Mouse (Mus musculus): ENCODE measurements around the gene Cfap77. TPM values are rescaled to one million over a fixed set of nuclear protein-coding genes. Genes with fewer than 3 reads are reported as not detected.

The Cfap77 gene
- polyA plus RNA-seq, 1 experiment from 2014 or later, result 0.78 TPM

GRCm38 (mm10) chr2:29016599-29017587, 38.0 kb downstream of the Cfap77 start:
- H3K36me3 ChIP-seq, result no peaks in the 10 kb centered on the region
- 41% methylated on average over 27 of the region's 27 CpGs for WGBS
- peaks cover 18% of the 10 kb centered on the region for H3K4me1 ChIP-seq (replicated peaks)
- peaks cover 4% of the 10 kb centered on the region; the same call in 1 of the 2 replicates for H3K27me3 ChIP-seq
- peak overlapping the region; percentile 32 for H3K4me2 ChIP-seq
- no peaks in the 10 kb centered on the region for H3K9me3 ChIP-seq
- H3K4me3 ChIP-seq, result no peak overlapping the region
- peak overlapping the region; percentile 62 for H3K27ac ChIP-seq (replicated peaks)
- no peak overlapping the region for H3K9ac ChIP-seq
- ATAC-seq (ENCODE audit: low FRiP score, low read depth), result peak; percentile 68

DNA sequence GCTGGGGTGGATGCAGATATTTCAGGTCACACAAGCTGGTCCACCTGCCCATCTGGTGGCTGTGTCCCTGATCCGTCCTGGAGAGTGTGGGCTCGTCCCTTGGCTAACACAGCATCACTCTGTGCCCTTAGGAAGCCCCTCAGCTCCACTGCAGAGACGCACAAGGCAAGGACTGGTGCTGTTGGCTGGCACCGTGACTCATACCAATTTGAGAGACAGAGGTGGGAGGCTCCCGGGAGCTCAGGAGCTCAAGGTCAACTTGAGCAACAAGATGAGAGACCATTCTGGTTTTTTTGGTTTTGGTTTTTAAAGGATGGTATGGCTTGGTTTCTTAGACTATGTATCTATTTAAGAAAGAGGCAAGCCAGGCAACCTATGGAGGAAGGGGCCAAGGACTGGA, 42.3 kb downstream of the Cfap77 start:
- no peak for ATAC-seq (ENCODE audit: low FRiP score, low read depth)
- 70% methylated on average over 5 of the region's 5 CpGs for WGBS

DNA sequence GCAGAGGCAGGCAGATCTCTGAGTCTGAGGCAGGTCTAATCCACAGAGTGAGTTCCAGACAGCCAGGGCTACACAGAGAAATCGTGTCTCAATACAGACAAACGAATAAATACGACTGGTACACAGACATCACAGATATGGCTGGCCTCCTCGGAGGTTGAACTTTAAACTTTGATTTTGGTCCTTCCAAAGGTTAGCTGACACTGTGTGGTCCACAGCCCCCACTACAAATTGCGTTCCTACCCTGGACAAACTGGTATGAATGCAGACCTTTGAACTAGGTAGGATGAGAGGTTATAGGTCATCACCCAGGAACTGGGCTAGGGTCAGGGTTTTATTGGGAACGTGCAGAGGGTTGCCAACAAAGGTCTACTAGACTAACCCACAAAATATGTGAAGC, 47.2 kb downstream of the Cfap77 start:
- H3K4me1 ChIP-seq (replicated peaks), result peaks cover 27% of the 10 kb centered on the region; the same call in 1 of the 2 replicates
- no peak overlapping the region for H3K27ac ChIP-seq (replicated peaks)
- no peak overlapping the region for H3K4me2 ChIP-seq
- 82% methylated on average over 6 of the region's 6 CpGs for WGBS
- H3K36me3 ChIP-seq, result no peaks in the 10 kb centered on the region
- H3K9ac ChIP-seq, result no peak overlapping the region
- ATAC-seq (ENCODE audit: low FRiP score, low read depth), result no peak
- no peak overlapping the region for H3K4me3 ChIP-seq
- peaks cover 10% of the 10 kb centered on the region; the same call in 1 of the 2 replicates for H3K27me3 ChIP-seq
- H3K9me3 ChIP-seq, result no peaks in the 10 kb centered on the region

More for the DNA sequence above, 42.3 kb downstream of the Cfap77 start:
- Histone ChIP-seq H3K9me3 (no peaks in the 10 kb centered on the region), H3K36me3 (no peaks in the 10 kb centered on the region), H3K9ac (no peak overlapping the region), H3K4me1 (replicated peaks) (peaks cover 26% of the 10 kb centered on the region), H3K4me2 (no peak overlapping the region), H3K27ac (replicated peaks) (no peak overlapping the region), H3K27me3 (peaks cover 6% of the 10 kb centered on the region; the same call in 1 of the 2 replicates), H3K4me3 (no peak overlapping the region)

DNA sequence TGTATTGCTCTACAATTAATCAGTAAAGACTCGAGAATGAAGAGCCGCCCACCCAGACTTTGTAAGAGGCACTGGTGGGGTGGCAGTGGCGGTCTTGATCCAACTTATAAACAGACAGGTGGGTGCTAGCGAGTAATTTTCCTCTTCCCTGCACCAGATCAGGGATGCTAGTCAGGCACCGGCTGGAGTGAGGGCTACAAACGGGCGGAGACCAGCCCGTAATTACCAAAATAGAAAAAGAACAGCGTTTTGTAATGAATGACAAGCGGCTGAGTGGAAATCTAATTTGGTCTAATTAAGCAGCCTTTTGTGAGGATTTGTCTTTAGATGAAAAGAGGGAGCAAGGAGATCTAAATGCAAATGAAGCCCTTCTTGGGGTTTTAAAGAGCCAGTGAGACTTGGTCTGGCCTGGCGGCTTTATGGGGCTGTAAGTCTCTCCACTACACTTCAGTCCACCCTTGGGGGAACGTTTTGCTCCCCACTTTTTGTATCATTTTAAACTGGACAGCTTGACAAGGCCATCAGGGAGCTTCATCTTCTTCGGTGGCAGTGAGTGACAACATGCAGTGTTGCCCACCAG, 48.3 kb downstream of the Cfap77 start:
- no peak overlapping the region for H3K4me2 ChIP-seq
- peaks cover 24% of the 10 kb centered on the region; the same call in 1 of the 2 replicates for H3K4me1 ChIP-seq (replicated peaks)
- H3K36me3 ChIP-seq, result no peaks in the 10 kb centered on the region
- H3K9me3 ChIP-seq, result no peaks in the 10 kb centered on the region
- H3K9ac ChIP-seq, result no peak overlapping the region
- no peak for ATAC-seq (ENCODE audit: low FRiP score, low read depth)
- H3K27ac ChIP-seq (replicated peaks), result no peak overlapping the region
- H3K4me3 ChIP-seq, result no peak overlapping the region
- H3K27me3 ChIP-seq, result peaks cover 13% of the 10 kb centered on the region; the same call in 1 of the 2 replicates
- 41% methylated on average over 13 of the region's 13 CpGs for WGBS

DNA sequence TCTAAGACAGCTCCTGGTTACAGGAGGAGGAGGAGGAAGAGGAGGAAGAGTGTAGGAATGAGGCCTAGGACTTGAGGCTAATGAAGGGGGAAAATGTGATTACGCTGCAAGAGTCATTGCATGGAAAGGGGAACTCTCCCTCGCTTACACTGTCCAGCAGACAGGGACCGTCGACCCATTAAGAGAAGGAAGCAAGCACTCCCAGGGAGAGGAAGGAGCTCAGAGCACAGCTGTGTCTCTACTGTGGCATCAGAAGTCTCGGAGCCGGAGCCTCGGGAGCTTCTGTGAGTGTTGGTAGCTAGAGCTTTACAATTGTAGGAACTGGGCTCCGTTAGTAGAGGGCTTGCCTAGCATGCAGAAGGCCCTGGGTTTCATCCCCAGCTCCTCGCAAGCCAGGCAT, 50.8 kb downstream of the Cfap77 start:
- peaks cover 20% of the 10 kb centered on the region; the same call in 1 of the 2 replicates for H3K4me1 ChIP-seq (replicated peaks)
- no peak overlapping the region for H3K4me3 ChIP-seq
- no peak for ATAC-seq (ENCODE audit: low FRiP score, low read depth)
- no peak overlapping the region for H3K9ac ChIP-seq
- no peaks in the 10 kb centered on the region for H3K9me3 ChIP-seq
- H3K27me3 ChIP-seq, result peaks cover 9% of the 10 kb centered on the region; the same call in 1 of the 2 replicates
- 72% methylated on average over 9 of the region's 9 CpGs for WGBS
- no peak overlapping the region for H3K27ac ChIP-seq (replicated peaks)
- no peak overlapping the region for H3K4me2 ChIP-seq
- H3K36me3 ChIP-seq, result no peaks in the 10 kb centered on the region

DNA sequence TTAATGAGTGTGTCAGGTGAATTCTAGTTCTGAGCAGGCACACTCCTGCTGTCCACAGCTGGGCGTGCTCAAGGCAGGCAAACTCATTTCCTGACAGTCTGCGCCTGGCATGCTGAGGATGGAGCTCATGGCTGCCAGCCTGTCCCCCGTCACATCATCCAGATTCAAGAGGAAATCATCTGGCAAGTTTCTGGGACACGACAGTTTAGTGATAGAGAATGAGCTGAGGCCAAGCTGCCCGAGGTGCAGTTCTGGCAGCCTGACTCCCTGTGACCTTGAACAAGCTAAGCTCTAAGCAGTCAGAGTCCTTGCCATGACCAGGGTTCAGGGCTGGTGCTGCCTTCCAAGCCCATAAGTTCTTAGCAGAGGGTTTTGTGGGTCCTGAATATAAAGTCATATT, 56.6 kb downstream of the Cfap77 start:
- no peaks in the 10 kb centered on the region for H3K36me3 ChIP-seq
- ATAC-seq (ENCODE audit: low FRiP score, low read depth), result no peak
- WGBS, result 42% methylated on average over 5 of the region's 5 CpGs
- no peaks in the 10 kb centered on the region for H3K9me3 ChIP-seq
- no peak overlapping the region for H3K9ac ChIP-seq
- H3K27ac ChIP-seq (replicated peaks), result peak overlapping the region; percentile 75
- no peak overlapping the region for H3K4me2 ChIP-seq
- H3K27me3 ChIP-seq, result peaks cover 7% of the 10 kb centered on the region; the same call in 1 of the 2 replicates
- peaks cover 16% of the 10 kb centered on the region for H3K4me1 ChIP-seq (replicated peaks)
- H3K4me3 ChIP-seq, result no peak overlapping the region

DNA sequence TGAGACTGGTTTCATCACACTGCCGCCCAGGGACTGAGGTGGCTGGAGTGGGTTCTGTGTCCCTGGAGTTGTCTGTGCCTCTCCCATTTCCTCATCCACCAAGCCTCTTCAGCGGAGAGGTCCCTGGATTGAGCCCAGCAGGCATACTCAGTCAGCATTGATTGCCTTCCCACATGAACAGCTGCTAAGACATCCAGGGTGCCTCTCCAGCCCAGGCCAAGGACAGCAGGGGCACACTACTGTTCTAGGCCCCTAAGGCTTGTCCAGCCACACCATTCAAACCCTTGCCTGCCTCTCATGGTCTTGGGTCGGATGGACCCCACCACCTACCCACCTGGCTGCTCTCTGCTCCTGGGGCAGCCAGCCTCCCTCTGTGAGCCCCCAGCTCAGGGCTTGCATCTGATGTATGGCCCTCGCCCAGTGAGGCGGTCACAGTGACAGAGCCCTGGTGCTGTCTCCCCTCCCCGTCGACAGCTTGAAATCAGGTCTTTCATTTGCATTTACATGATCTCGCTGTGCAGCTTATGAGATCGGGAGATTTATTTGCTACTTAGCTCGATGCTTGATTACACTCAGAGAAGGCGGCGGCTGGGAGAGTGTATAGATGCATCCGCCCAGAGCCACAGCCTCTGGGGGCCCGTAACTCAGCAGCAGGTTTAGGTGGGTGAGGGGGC, 57.6 kb downstream of the Cfap77 start:
- Histone ChIP-seq H3K9me3 (no peaks in the 10 kb centered on the region), H3K4me2 (0 out of 2 replicates have a peak overlapping the region, but pooled peaks have one; percentile 20), H3K4me3 (no peak overlapping the region), H3K36me3 (no peaks in the 10 kb centered on the region), H3K27me3 (no peaks in the 10 kb centered on the region; the same call in 1 of the 2 replicates), H3K4me1 (replicated peaks) (peaks cover 16% of the 10 kb centered on the region), H3K27ac (replicated peaks) (peak overlapping the region; percentile 75), H3K9ac (no peak overlapping the region)
- ATAC-seq (ENCODE audit: low FRiP score, low read depth), result peak; percentile 61
- 32% methylated on average over 14 of the region's 14 CpGs for WGBS

DNA sequence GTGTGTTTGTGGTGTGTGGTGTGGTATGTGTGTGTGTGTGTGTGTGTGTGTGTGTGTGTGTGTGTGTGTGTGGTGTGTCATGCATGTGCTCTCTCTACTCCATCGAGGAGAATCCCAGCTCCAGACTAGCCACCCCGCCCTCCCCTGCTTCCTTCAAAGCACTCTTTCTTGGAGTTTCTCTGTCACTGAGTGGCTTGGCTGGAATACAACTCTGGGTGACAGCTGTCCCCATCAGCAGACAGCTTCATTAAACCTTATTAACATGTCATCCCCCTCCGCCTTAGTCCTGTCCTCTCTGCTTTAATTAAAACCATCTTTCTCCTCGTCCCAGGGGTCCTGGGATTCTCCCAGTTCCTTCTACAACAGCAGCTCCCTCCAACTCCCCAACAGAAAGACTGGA, 59.4 kb downstream of the Cfap77 start:
- H3K9me3 ChIP-seq, result no peaks in the 10 kb centered on the region
- H3K27ac ChIP-seq (replicated peaks), result no peak overlapping the region
- no peaks in the 10 kb centered on the region for H3K27me3 ChIP-seq
- WGBS, result 26% methylated on average over 4 of the region's 4 CpGs
- H3K4me3 ChIP-seq, result no peak overlapping the region
- H3K4me2 ChIP-seq, result no peak overlapping the region
- no peaks in the 10 kb centered on the region for H3K36me3 ChIP-seq
- no peak for ATAC-seq (ENCODE audit: low FRiP score, low read depth)
- H3K9ac ChIP-seq, result no peak overlapping the region
- peaks cover 16% of the 10 kb centered on the region for H3K4me1 ChIP-seq (replicated peaks)

DNA sequence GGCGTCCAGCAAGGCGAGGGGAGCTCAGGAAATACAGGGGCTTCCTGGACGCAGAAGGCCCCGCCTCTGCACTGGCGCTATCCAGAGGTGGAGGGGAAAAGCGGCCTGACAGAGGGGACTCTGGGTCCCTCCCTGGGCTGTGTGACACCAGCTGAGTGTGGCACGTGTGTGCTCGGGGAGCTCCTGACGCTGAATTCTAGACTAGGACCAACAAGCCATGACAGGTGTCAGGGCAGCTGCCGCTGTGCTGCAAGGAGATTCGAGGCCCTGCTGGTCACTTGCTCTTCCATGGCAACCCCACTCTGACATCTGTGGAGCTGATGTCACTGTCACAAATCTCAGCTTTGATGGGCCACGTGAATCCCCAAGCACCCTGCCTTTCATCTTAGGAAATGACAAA, 60.9 kb downstream of the Cfap77 start:
- Histone ChIP-seq H3K4me1 (replicated peaks) (peaks cover 16% of the 10 kb centered on the region), H3K27ac (replicated peaks) (no peak overlapping the region), H3K36me3 (no peaks in the 10 kb centered on the region), H3K4me2 (no peak overlapping the region), H3K4me3 (no peak overlapping the region), H3K27me3 (no peaks in the 10 kb centered on the region), H3K9ac (no peak overlapping the region), H3K9me3 (no peaks in the 10 kb centered on the region)
- ATAC-seq (ENCODE audit: low FRiP score, low read depth), result no peak
- 65% methylated on average over 12 of the region's 12 CpGs for WGBS

DNA sequence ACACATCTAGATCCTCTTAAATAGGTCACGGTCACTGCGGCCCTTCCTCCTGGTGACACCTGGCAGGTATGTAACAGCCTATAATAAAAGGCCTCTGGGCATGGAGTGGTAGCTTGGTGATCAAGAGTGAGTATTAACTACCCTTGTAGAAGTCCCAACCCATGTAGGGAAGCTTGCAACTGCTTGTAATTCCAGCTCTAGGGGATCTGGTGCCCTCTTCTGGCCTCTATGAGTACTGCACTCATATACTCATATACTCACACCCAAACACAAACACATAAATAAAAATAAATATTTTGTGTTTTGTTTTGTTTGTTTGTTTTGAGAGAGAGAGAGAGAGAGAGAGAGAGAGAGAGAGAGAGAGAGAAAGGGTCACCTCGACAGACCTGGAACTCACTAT, 66.1 kb downstream of the Cfap77 start:
- no peaks in the 10 kb centered on the region for H3K9me3 ChIP-seq
- WGBS, result 97% methylated on average over 3 of the region's 3 CpGs
- H3K9ac ChIP-seq, result no peak overlapping the region
- H3K36me3 ChIP-seq, result no peaks in the 10 kb centered on the region
- H3K27me3 ChIP-seq, result peaks cover 6% of the 10 kb centered on the region; the same call in 1 of the 2 replicates
- no peak for ATAC-seq (ENCODE audit: low FRiP score, low read depth)
- H3K4me1 ChIP-seq (replicated peaks), result no peaks in the 10 kb centered on the region
- H3K4me2 ChIP-seq, result no peak overlapping the region
- no peak overlapping the region for H3K27ac ChIP-seq (replicated peaks)
- H3K4me3 ChIP-seq, result no peak overlapping the region

- Histone ChIP-seq H3K4me3 (no peak overlapping the region), H3K27ac (replicated peaks) (no peak overlapping the region), H3K27me3 (peaks cover 17% of the 10 kb centered on the region), H3K4me1 (replicated peaks) (no peaks in the 10 kb centered on the region), H3K4me2 (no peak overlapping the region), H3K36me3 (no peaks in the 10 kb centered on the region), H3K9ac (no peak overlapping the region), H3K9me3 (no peaks in the 10 kb centered on the region)
- no peak for ATAC-seq (ENCODE audit: low FRiP score, low read depth)
- WGBS, result 54% methylated on average over 20 of the region's 20 CpGs
Measured at GRCm38 (mm10) chr2:28980080-28980910, 74.6 kb downstream of the Cfap77 start.
